Mouse (Mus musculus) thymus, postnatal 4 days (tissue): ENCODE data around the gene Pde8b.

Experiments
- DNase-seq: peaks from one replicate; pipeline ENCODE4 v3.0.0; 2021

Gene Pde8b

DNA sequence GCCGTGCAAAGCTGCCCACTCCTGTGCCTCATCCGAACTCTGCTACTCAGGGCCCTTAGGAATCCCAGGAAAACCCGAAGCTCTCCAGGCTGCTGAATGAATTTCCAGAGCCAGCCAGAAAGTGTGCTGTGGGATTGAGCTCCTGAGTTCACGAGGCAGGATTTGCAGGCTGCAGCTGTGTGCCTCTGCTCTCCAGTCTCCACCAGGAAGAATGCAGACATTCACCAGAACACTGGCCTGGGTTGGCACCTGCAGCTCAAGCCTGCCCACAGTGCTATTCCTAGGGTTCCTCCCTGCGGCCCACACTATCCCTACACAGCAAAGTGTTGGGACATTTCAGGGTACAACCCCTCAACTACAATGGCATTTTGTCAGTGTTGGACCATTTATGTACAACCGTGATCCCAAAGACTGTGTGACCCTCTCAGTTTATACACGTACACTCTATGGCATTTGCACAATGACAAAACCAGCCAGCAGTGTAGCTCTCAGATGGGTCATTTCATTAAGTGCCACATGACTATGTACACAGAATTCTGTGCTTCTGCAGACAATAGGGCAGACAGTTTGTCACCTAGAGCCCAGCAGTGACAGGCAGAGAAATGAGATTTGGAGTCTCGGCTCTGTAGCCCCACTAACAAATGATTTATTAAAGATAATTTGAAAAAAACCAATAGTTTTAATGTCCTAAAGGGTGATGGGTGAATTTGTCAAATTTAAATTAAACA, 176.5 kb downstream of the Pde8b start:
- no peak for DNase-seq

GRCm38 (mm10) chr13:95070268-95070667, 179.9 kb downstream of the Pde8b start:
- DNase-seq = no peak

DNA sequence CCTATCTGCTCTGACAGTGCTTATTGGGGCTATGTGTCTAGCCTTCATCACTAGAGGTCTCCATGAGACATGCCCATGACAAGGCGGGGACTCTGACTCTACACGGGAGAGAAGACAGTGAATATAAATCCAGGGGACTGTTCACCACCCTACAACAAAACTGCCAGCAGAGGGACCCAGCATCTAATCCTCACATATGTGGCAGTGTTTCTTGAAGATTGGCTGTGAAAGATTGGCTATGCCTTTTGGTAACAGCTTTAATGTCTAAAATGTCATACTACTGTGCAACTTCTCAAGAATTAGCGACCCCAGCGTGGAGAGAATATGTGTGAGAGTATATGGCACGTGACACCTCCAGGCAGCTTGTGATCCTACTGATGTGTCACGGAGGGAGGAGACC, 182.3 kb downstream of the Pde8b start:
- no peak for DNase-seq

- no peak for DNase-seq
Observed at GRCm38 (mm10) chr13:95063390-95064017, 186.6 kb downstream of the Pde8b start.

DNA sequence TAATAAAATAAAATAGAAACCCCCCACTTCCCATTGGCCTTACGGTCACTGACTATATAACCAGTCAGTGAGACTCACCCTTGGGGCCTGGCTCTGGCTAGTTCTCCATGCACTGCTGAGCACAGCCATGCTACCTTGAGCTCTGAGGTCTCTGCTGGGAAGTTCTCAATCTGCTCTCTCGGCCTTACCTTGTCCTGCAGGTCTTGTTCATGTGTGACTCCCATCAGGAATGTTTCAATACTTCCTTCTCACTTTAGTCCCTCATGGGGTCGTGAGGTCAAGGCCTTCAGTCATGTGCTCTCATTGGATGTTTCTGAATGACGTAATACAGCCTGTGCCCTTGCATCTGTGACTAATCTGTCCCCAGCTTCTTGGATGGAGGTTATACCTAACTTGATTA, 191.3 kb downstream of the Pde8b start:
- DNase-seq = no peak

DNA sequence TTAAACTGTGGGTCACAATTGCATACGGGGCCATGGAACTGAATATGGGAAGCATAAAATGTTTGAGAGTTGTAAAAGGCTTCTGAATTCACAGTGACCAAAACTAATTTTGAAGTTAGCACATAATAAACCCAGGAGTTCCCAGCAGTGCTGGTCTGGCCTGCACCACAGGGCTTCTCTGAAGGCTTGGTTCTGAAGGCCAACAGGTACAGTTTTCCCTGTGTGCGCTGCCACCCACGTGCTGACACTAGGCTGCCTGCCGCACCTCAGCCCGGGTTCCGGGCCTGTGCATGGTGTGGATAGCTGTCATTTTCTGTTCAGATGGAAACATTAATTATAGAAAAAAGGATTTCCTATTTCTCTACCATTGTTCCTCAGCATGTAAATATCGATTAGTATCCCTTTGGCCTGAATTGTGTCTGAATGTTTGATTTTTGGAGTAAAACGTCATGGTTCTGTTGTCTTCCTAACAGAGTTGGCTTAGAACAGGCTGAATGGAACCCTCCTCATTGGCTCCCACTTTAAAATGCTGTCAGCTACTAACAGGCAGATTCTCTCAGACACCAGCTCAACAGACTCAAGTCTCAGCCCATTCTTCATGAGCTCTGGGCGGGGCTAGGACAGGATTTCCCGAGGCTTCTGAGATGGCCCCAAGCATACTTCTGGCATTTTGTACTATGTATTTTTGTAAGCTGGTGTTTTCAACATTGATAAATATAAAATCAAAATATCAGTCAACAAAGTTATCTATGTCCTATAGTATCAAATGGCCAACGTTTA, 193.4 kb downstream of the Pde8b start:
- no peak for DNase-seq

DNA sequence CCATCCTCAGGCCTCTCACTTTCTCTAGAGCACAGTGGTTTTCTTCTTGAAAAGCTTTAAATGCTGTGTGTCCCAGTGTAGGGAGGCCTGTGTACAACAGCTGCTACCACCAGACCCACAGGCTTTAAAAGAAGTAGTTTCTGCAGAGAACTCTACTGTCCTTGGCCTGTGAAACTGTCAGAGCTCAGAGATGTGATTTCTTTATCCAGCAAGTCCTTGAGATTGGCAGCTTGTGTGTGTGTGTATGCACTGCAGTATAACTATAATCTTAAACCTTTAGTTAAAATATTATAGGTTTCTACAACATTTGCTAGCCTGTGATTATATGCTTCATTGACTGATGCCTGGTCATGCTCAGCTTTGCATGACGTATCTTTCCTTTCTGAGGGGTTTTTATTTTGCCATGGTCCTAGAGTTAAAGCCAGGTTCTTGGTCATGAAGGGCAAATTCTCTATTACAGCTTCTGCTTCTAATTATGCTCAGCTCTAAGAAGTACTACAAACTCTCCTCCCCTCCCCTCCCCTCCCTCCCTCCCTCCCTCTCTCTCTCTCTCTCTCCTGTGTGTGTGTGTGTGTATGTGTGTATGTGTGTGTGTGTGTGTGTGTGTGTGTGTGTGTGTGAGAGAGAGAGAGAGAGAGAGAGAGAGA, 194.3 kb downstream of the Pde8b start:
- DNase-seq = no peak

DNA sequence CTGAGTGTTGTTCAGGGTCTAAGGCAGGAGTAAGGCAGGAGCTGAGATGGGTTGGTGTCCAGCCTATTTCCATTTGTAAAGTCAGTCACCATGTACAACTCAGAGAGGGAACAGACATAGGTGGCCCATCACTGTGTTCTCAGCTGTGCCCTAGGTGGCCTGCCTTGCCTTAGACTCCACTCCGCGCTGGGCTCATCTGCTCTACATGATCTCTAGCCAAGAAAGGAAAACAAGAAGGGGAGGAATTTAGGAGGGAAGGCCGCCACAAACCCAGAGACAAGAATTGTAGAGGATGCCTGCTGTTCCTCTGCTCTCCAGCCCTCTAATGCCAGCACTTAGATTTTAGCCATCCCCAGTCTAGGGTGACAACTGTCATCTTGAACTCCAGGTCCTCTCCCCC, 197.7 kb downstream of the Pde8b start:
- no peak for DNase-seq

GRCm38 (mm10) chr13:95050398-95050797, 199.7 kb downstream of the Pde8b start:
- DNase-seq = no peak

DNA sequence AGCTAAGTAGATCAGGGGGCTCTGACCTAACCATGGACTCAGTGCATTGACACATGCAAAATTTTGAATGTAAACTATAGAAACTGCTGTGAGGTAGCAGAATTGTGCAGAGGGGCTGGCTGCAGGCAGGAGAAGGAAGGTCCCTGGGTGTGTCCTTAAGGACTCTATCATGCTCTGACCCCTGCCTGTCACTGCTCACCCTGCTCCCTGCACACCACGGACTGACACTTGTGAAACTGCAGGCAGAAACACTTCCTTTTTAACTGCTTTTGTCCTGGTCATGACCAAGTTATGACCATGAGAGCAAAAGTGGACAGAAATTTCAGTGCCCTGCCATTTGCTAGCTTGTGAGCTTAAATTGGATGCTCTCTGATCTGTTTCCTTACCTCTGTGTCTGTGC, 206.0 kb downstream of the Pde8b start:
- DNase-seq = no peak

GRCm38 (mm10) chr13:95040140-95040738, 209.9 kb downstream of the Pde8b start:
- DNase-seq = no peak

DNA sequence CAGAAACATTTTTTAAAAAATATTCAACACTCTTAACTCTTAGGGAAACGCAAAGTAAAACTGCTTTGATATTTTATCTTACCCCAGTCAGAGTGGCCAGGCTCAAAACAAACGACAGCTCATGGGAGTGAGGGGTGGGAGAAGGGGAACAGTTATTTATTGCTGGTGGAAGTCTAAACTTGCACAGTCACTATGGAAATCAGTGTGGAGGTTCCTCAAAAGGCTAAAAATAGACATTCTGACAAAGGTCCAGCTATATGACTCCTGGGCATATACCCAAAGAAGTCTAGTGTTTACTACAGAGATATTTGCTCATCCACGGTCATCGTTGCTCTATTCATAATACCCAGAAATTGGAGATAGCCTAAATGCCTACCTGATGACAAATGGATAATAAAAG, 211.9 kb downstream of the Pde8b start:
- no peak for DNase-seq

- no peak for DNase-seq
Observed at GRCm38 (mm10) chr13:95034715-95035114, 215.4 kb downstream of the Pde8b start.

DNA sequence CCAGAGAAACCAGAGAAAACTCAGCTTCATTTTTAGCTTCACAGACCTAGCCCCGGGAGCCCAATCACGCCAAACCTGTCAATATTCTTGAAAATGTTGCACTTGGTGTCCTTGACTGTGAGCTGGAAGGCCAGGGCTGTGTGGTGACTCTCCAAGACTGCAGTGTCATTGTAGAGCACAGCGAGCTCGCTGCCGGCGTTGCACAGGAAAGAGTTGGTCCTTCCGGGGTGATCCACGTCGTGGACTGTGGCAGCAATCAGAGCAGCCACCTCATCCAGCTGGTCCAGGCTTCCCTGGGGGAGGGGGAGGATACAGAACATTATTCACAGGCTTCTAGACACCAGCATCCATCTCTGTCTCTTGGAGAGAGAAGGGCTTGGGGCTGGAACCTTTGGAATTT, 216.0 kb downstream of the Pde8b start:
- DNase-seq = no peak

GRCm38 (mm10) chr13:95032973-95033372, 217.2 kb downstream of the Pde8b start:
- no peak for DNase-seq

GRCm38 (mm10) chr13:95032127-95032831, 217.9 kb downstream of the Pde8b start:
- no peak for DNase-seq

- DNase-seq = no peak
Observed at GRCm38 (mm10) chr13:95030828-95031227, 219.3 kb downstream of the Pde8b start.

GRCm38 (mm10) chr13:95020216-95020615, 229.9 kb downstream of the Pde8b start:
- DNase-seq = no peak

DNA sequence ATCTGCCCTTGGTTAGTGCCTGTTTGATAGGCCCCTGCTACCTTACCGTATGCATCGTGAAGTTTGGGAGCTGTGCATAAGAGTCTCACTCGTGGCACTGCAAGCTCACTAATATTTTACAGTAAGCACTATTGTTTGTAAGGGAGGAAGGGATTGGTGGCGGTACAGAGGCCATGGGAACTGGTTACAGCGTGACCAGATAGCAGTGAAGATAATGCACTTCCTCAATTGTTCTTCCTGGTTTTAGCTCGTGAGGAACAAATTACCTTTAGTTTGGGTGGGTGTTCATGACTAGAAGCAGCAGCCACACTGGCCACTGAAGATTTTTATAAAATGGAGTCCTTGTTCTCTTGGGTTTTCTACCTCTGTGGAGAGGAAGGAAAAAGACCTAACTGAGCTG, 230.8 kb downstream of the Pde8b start:
- no peak for DNase-seq

- peak; percentile 83 for DNase-seq
Observed at GRCm38 (mm10) chr13:95017916-95018315, 232.2 kb downstream of the Pde8b start.

GRCm38 (mm10) chr13:95017278-95017677, 232.9 kb downstream of the Pde8b start:
- no peak for DNase-seq

- DNase-seq = no peak
Observed at GRCm38 (mm10) chr13:95011546-95012257, 238.4 kb downstream of the Pde8b start.
